Mouse (Mus musculus) right cerebral cortex, postnatal 25 days (tissue): ENCODE data around the gene Gse1.
A peak's percentile ranks its signal among the peaks of the same experiment; 100 is the strongest.

Experiments used
- DNase-seq: peaks from one replicate; pipeline ENCODE4 v3.0.0; 2022

Gse1 gene

GRCm38 (mm10) chr8:120487729-120488510 is 259.7 kb downstream of the Gse1 start:
- peak; percentile 74 for DNase-seq

- peak; percentile 37 for DNase-seq
Measured at GRCm38 (mm10) chr8:120488636-120489131, 260.4 kb downstream of the Gse1 start.

- peak; percentile 68 for DNase-seq
Measured at GRCm38 (mm10) chr8:120489142-120489754, 261.0 kb downstream of the Gse1 start.

- no peak for DNase-seq
Measured at GRCm38 (mm10) chr8:120489771-120490281, 261.6 kb downstream of the Gse1 start.

GRCm38 (mm10) chr8:120490354-120491141 is 262.3 kb downstream of the Gse1 start:
- DNase-seq: no peak

- DNase-seq: no peak
Measured at GRCm38 (mm10) chr8:120491166-120491793, 263.0 kb downstream of the Gse1 start.

- DNase-seq: no peak
Measured at GRCm38 (mm10) chr8:120492193-120492880, 264.1 kb downstream of the Gse1 start.

GRCm38 (mm10) chr8:120492881-120493220 is 264.6 kb downstream of the Gse1 start:
- no peak for DNase-seq

- DNase-seq: no peak
Measured at GRCm38 (mm10) chr8:120493508-120494464, 265.5 kb downstream of the Gse1 start.

- DNase-seq: no peak
Measured at GRCm38 (mm10) chr8:120494903-120495302, 266.6 kb downstream of the Gse1 start.

GRCm38 (mm10) chr8:120495461-120495860 is 267.2 kb downstream of the Gse1 start:
- no peak for DNase-seq

- DNase-seq: no peak
Measured at GRCm38 (mm10) chr8:120496478-120496877, 268.2 kb downstream of the Gse1 start.

- no peak for DNase-seq
Measured at GRCm38 (mm10) chr8:120497503-120497946, 269.3 kb downstream of the Gse1 start.

- no peak for DNase-seq
Measured at GRCm38 (mm10) chr8:120498349-120498831, 270.1 kb downstream of the Gse1 start.

GRCm38 (mm10) chr8:120498926-120499605 is 270.8 kb downstream of the Gse1 start:
- no peak for DNase-seq

GRCm38 (mm10) chr8:120500701-120501261 is 272.5 kb downstream of the Gse1 start:
- no peak for DNase-seq

- no peak for DNase-seq
Measured at GRCm38 (mm10) chr8:120501426-120501825, 273.2 kb downstream of the Gse1 start.

- DNase-seq: no peak
Measured at GRCm38 (mm10) chr8:120502428-120502827, 274.2 kb downstream of the Gse1 start.

- DNase-seq: no peak
Measured at GRCm38 (mm10) chr8:120504251-120505081, 276.2 kb downstream of the Gse1 start.
